Mouse (Mus musculus) kidney, embryonic 14.5 days (tissue): ENCODE measurements around the gene Sc5d. TPM values are rescaled to one million over a fixed set of nuclear protein-coding genes. Genes with fewer than 3 reads are reported as not detected.
A peak's percentile ranks its signal among the peaks of the same experiment; 100 is the strongest.

Experiments
- ATAC-seq: fragments of 200-750 bp; cut with Nextera tagmentation; 2 replicates; pipeline ENCODE4 v1.8.0; 2017; ENCODE audit warnings: moderate number of reproducible peaks, mild to moderate bottlenecking, moderate TSS enrichment, moderate library complexity; ENCODE audit not compliant: low FRiP score, low TSS enrichment
- H3K27ac ChIP-seq: fragments of 300-500 bp; sonication (generic); 2 replicates; pipeline ENCODE4 v1.5.1; 2014; ENCODE audit warnings: low read depth, mild to moderate bottlenecking, low read length, moderate library complexity, mixed read lengths
- H3K27me3 ChIP-seq: fragments of 300-500 bp; sonication (generic); 2 replicates; pipeline ENCODE4 v1.6.1; 2014; ENCODE audit warnings: mild to moderate bottlenecking, low read length; ENCODE audit not compliant: control insufficient read depth, insufficient read depth
- H3K36me3 ChIP-seq: fragments of 300-500 bp; sonication (generic); 2 replicates; pipeline ENCODE4 v1.6.1; 2014; ENCODE audit warnings: low read length, mixed read lengths; ENCODE audit not compliant: control insufficient read depth, insufficient read depth
- H3K4me1 ChIP-seq: fragments of 300-500 bp; sonication (generic); 2 replicates; pipeline ENCODE4 v1.6.1; 2014; ENCODE audit warnings: low read length, mixed read lengths; ENCODE audit not compliant: control insufficient read depth, insufficient read depth
- H3K4me2 ChIP-seq: fragments of 300-500 bp; sonication (generic); replicated peaks from 2 replicates; pipeline ENCODE4 v1.6.1; 2014; ENCODE audit warnings: low read depth, mild to moderate bottlenecking, low read length
- H3K4me3 ChIP-seq: fragments of 300-500 bp; sonication (generic); 2 replicates; pipeline ENCODE4 v1.5.1; 2014; ENCODE audit warnings: mild to moderate bottlenecking, low read length
- H3K9ac ChIP-seq: fragments of 300-500 bp; sonication (generic); 2 replicates; pipeline ENCODE4 v1.6.1; 2014; ENCODE audit warnings: low read depth, mild to moderate bottlenecking, low read length, moderate library complexity
- H3K9me3 ChIP-seq: fragments of 300-500 bp; sonication (generic); 2 replicates; pipeline ENCODE4 v1.6.1; 2016; ENCODE audit warnings: low read length; ENCODE audit not compliant: control insufficient read depth
- WGBS: fragments of 180-500 bp; shearing (Covaris S2); extraction: QIAGEN DNeasy Blood & Tissue Kit; methylation state at CpG from one replicate; pipeline ENCODE4 v1.1.7; 2014; 5-methylcytosine and 5-hydroxymethylcytosine counted together
- polyA plus RNA-seq: library from polyadenylated mRNA; unstranded; fragments of >200 nt; fragmentation: Nextera tagmentation; extraction: Ambion mirVana; gene quantifications from 2 replicates; pipeline ENCODE4 v1.2.1, GENCODE M21; 2014

Sc5d gene
- polyA plus RNA-seq, 1 experiment from 2014 or later = 45.7 TPM

GRCm38 (mm10) chr9:42278046-42278445, 14.0 kb upstream of the Sc5d start:
- Histone ChIP-seq H3K9me3 (no peaks in the 10 kb centered on the region), H3K9ac (no peak overlapping the region), H3K4me1 (no peaks in the 10 kb centered on the region), H3K4me2 (no peak overlapping the region), H3K27me3 (no peaks in the 10 kb centered on the region), H3K4me3 (no peak overlapping the region), H3K27ac (no peak overlapping the region), H3K36me3 (no peaks in the 10 kb centered on the region)
- ATAC-seq = no peak
- 90% methylated on average over 3 of the region's 3 CpGs for WGBS

- H3K9me3 ChIP-seq = no peaks in the 10 kb centered on the region
- H3K27ac ChIP-seq = no peak overlapping the region
- no peak overlapping the region for H3K4me2 ChIP-seq
- H3K36me3 ChIP-seq = no peaks in the 10 kb centered on the region
- 86% methylated on average over 1 of the region's 1 CpGs for WGBS
- ATAC-seq = no peak
- no peaks in the 10 kb centered on the region for H3K4me1 ChIP-seq
- H3K9ac ChIP-seq = no peak overlapping the region
- H3K4me3 ChIP-seq = no peak overlapping the region
- H3K27me3 ChIP-seq = no peaks in the 10 kb centered on the region
Measured at GRCm38 (mm10) chr9:42277606-42278005, 13.6 kb upstream of the Sc5d start.

GRCm38 (mm10) chr9:42277162-42277561, 13.1 kb upstream of the Sc5d start:
- Histone ChIP-seq H3K4me1 (no peaks in the 10 kb centered on the region), H3K27ac (no peak overlapping the region), H3K36me3 (no peaks in the 10 kb centered on the region), H3K9me3 (no peaks in the 10 kb centered on the region), H3K27me3 (no peaks in the 10 kb centered on the region), H3K9ac (no peak overlapping the region), H3K4me3 (no peak overlapping the region), H3K4me2 (no peak overlapping the region)
- no peak for ATAC-seq

GRCm38 (mm10) chr9:42275761-42276145, 11.7 kb upstream of the Sc5d start:
- Histone ChIP-seq H3K9me3 (no peaks in the 10 kb centered on the region), H3K9ac (no peak overlapping the region), H3K4me3 (no peak overlapping the region), H3K36me3 (no peaks in the 10 kb centered on the region), H3K27me3 (no peaks in the 10 kb centered on the region), H3K4me1 (no peaks in the 10 kb centered on the region), H3K27ac (no peak overlapping the region), H3K4me2 (peak overlapping the region; percentile 15; the same call in 1 of the 2 replicates)
- WGBS = 66% methylated on average over 11 of the region's 11 CpGs
- ATAC-seq = no peak

- H3K9ac ChIP-seq = no peak overlapping the region
- H3K27ac ChIP-seq = no peak overlapping the region
- H3K4me3 ChIP-seq = no peak overlapping the region
- H3K4me1 ChIP-seq = no peaks in the 10 kb centered on the region
- no peaks in the 10 kb centered on the region for H3K9me3 ChIP-seq
- H3K4me2 ChIP-seq = peak overlapping the region; percentile 15; the same call in 1 of the 2 replicates
- ATAC-seq = no peak
- WGBS = 42% methylated on average over 13 of the region's 13 CpGs
- no peaks in the 10 kb centered on the region for H3K36me3 ChIP-seq
- H3K27me3 ChIP-seq = no peaks in the 10 kb centered on the region
Measured at GRCm38 (mm10) chr9:42275027-42275760, 11.1 kb upstream of the Sc5d start.

GRCm38 (mm10) chr9:42273682-42274296, 9.7 kb upstream of the Sc5d start:
- ATAC-seq = no peak
- 92% methylated on average over 6 of the region's 6 CpGs for WGBS
- H3K4me1 ChIP-seq = no peaks in the 10 kb centered on the region

GRCm38 (mm10) chr9:42273174-42273573, 9.1 kb upstream of the Sc5d start:
- WGBS = 86% methylated on average over 3 of the region's 3 CpGs
- H3K27ac ChIP-seq = no peak overlapping the region
- no peak overlapping the region for H3K4me2 ChIP-seq
- H3K36me3 ChIP-seq = no peaks in the 10 kb centered on the region
- ATAC-seq = no peak
- no peaks in the 10 kb centered on the region for H3K9me3 ChIP-seq
- H3K27me3 ChIP-seq = no peaks in the 10 kb centered on the region
- H3K4me1 ChIP-seq = no peaks in the 10 kb centered on the region
- H3K9ac ChIP-seq = no peak overlapping the region
- no peak overlapping the region for H3K4me3 ChIP-seq

More at GRCm38 (mm10) chr9:42273682-42274296, 9.7 kb upstream of the Sc5d start:
- Histone ChIP-seq H3K27me3 (no peaks in the 10 kb centered on the region), H3K4me3 (no peak overlapping the region), H3K9me3 (no peaks in the 10 kb centered on the region), H3K4me2 (no peak overlapping the region), H3K36me3 (no peaks in the 10 kb centered on the region), H3K9ac (no peak overlapping the region), H3K27ac (no peak overlapping the region)

GRCm38 (mm10) chr9:42272690-42273089, 8.6 kb upstream of the Sc5d start:
- no peak overlapping the region for H3K27ac ChIP-seq
- no peaks in the 10 kb centered on the region for H3K9me3 ChIP-seq
- 64% methylated on average over 4 of the region's 4 CpGs for WGBS
- H3K27me3 ChIP-seq = no peaks in the 10 kb centered on the region
- H3K9ac ChIP-seq = no peak overlapping the region
- H3K4me3 ChIP-seq = no peak overlapping the region
- H3K36me3 ChIP-seq = no peaks in the 10 kb centered on the region
- ATAC-seq = no peak
- H3K4me2 ChIP-seq = no peak overlapping the region
- no peaks in the 10 kb centered on the region for H3K4me1 ChIP-seq

- no peak for ATAC-seq
- Histone ChIP-seq H3K9me3 (no peaks in the 10 kb centered on the region), H3K9ac (no peak overlapping the region), H3K36me3 (no peaks in the 10 kb centered on the region), H3K27ac (no peak overlapping the region), H3K4me2 (no peak overlapping the region), H3K4me3 (no peak overlapping the region), H3K4me1 (no peaks in the 10 kb centered on the region), H3K27me3 (no peaks in the 10 kb centered on the region)
- 77% methylated on average over 5 of the region's 5 CpGs for WGBS
Measured at GRCm38 (mm10) chr9:42271456-42271855, 7.4 kb upstream of the Sc5d start.
